Mouse (Mus musculus) cortical plate, adult 2 months (tissue): ENCODE data around the gene Lmx1a.

Experiments
- CTCF ChIP-seq: fragments of 200-500 bp; IDR thresholded peaks from 2 replicates; pipeline ENCODE4 v1.5.1; 2011; ENCODE audit warnings: mild to moderate bottlenecking, control low read depth, low read length; ENCODE audit not compliant: insufficient read depth; ENCODE audit errors: extremely low read depth
- POLR2A ChIP-seq: fragments of 200-500 bp; IDR thresholded peaks from 2 replicates; pipeline ENCODE4 v1.6.1; 2011; ENCODE audit warnings: mild to moderate bottlenecking, low read length, control low read depth; ENCODE audit not compliant: insufficient read depth; ENCODE audit errors: extremely low read depth

DNA sequence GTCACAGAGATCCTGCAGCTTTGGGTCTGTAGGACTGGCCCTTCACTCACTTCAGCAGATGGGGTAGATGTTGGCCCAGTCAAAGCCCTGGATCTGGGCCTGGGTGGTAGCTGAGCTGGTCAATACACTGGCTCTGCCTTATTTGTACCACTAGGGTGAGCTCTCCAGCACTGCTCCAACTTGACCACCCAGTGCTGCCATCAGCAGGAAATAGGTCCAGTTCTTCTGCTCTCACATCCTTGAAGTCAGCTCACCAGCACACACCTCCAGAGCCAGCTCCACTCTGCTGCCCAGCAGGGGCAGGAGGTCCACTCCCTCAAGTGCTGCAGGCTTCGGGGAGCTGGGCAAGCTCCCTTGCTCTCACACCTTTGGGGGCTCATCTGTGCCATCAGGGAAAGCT lies 183.0 kb downstream of the Lmx1a start:
- TF ChIP-seq POLR2A (no peak), CTCF (no peak)
